Mouse (Mus musculus): ENCODE results near the gene Gm47283.
A peak's percentile ranks its signal among the peaks of the same experiment; 100 is the strongest.
"Not testable (repeated sequence)": the region's sequence is repeated elsewhere in the genome, so short reads cannot be mapped to it uniquely, and the experiment has no call there.

Gm47283 gene

DNA sequence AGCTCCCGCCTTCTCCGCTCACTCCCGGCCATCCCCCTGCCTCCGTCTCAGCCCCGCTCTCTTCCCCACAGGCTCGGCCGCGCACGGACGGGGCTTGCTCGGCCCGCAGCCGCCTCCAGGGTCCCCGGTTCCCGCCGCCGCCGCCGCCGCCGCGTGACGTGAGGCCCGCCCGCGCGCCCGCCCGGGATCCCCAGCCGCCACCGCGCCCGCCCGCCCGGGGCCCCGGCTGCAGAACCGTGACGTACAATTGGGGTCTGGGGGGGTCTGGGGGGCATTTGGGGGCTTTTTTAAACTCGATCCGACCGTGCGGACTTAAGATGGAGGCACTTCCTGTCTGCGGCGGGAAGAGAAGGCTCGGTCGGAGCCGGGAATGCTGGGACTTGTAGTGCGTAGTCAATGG, at the start of gene Gm47283:
Gene Gm47283, plus strand, starts transcription at position 301 of the 400 bp plus-strand sequence.
- not testable (repeated sequence) for DNase-seq (ENCODE audit: low spot score in 2 of 2)

DNA sequence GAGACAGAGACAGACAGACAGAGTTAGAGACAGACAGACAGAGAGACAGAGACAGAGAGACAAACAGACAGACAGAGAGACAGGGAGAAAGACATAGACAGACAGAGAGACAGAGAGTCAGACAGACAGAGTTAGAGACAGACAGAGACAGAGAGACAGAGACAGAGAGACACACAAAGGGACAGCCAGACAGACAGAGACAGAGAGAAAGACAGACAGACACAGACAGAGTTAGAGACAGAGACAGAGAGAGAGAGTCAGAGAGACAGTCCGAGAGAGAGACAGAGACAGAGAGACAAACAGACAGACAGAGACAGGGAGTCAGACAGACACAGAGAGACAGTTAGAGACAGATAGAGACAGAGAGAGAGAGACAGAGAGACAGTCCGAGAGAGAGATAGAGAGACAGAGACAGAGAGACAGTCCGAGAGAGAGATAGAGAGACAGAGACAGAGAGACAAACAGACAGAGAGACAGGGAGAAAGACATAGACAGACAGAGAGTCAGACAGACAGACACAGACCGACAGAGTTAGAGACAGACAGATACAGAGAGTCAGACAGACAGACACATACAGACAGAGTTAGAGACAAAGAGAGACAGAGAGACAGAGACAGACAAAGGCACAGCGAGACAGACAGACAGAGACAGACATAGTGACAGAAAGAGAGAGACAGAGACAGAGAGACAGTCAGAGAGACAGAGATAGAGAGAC, 49.2 kb upstream of the Gm47283 start:
- not testable (repeated sequence) for DNase-seq (ENCODE audit: low spot score in 2 of 2)

DNA sequence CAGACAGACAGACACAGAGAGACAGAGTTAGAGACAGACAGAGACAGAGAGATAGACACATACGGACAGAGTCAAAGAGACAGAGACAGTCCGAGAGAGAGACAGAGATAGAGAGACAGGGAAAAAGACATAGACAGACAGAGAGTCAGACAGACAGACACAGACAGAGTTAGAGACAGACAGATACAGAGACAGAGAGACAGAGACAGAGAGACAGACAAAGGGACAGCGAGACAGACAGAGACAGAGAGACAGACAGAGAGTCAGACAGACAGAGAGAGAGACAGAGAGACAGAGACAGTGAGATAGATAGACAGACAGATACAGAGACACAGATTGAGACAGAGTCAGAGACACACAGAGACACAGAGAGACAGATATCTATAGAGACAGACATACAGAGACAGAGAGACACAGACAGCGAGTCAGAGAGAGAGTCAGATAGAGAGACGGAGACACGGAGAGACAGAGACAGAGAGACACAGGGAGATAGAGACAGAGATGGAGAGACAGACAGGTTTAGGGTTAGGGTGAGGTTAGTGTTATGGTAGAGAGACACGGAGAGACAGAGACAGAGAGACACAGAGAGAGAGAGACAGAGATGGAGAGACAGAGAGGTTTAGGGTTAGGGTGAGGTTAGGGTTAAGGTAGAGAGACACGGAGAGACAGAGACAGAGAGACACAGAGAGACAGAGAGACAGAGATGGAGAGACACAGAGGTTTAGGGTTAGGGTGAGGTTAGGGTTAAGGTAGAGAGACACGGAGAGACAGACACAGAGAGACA, 48.1 kb upstream of the Gm47283 start:
- not testable (repeated sequence) for DNase-seq (ENCODE audit: low spot score in 2 of 2)

GRCm38 (mm10) chrY:90737606-90738430, 46.7 kb upstream of the Gm47283 start:
- DNase-seq (ENCODE audit: low spot score in 2 of 2) = no peak

DNA sequence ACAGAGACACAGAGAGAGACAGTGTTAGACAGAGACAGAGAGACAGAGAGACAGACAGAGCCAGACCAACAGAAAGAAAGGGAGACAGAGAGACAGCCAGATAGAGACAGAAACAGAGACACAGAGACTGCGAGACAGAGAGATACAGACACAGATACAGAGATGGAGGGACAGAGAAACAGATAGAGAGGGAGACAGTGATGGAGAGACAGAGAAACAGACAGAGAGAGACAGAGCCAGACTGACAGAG, 46.2 kb upstream of the Gm47283 start:
- no peak for DNase-seq (ENCODE audit: low spot score in 2 of 2)

DNA sequence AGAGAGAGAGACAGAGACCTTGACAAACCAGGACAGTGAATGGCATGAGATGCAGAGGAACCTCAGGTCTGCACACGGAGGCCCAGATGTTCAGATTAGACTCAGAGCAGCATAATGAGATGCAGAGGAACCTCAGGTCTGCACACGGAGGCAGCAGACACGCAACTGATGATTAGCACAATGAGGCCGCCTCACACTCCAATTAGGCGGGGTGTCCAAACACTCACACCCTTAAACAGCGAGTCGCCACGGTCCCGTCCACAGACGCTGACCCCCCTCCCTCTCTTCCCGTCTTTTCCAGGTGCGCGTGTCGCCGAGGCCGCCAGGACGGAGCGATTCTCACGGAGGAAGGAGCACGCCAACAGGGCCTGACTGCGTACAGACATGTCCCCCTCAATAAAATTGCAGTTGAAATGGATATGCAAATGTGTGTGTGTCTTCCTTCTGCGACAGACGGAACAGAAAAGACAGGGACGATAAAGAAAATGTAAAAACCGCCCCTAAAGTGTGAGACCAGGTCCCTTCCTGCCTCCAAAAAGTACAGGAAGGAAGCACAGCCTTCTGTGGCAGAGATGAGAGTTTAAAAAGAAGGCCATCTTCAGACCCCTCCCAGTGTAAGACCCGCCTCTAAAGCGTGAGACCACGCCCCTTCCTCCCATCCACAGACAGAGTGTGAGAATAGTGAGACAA, 45.6 kb upstream of the Gm47283 start:
- peak in 1 of 2 experiments; percentile 64 for DNase-seq (ENCODE audit: low spot score in 2 of 2)

DNA sequence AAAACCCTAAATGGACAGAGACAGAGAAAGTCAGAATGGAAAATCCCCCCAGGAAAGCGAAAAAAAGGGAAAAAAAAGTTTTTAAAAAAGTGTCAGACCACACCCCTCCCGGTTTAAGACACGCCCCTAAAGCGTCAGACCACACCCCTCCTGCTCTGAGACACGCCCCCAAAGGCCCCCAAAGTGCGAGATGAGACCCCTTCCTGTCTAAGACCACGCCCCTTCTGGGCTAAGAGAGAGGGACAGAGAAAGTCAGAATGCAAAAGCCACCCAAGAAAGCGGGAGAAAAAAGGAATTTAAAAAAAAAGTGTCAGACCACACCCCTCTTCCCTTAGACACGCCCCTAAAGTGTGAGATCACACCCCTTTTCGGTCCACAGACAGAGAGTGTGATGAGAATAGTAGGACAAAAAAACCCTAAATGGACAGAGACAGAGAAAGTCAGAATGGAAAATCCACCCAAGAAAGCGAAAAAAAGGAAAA, 45.0 kb upstream of the Gm47283 start:
- peak in 1 of 2 experiments; percentile 48 for DNase-seq (ENCODE audit: low spot score in 2 of 2)

DNA sequence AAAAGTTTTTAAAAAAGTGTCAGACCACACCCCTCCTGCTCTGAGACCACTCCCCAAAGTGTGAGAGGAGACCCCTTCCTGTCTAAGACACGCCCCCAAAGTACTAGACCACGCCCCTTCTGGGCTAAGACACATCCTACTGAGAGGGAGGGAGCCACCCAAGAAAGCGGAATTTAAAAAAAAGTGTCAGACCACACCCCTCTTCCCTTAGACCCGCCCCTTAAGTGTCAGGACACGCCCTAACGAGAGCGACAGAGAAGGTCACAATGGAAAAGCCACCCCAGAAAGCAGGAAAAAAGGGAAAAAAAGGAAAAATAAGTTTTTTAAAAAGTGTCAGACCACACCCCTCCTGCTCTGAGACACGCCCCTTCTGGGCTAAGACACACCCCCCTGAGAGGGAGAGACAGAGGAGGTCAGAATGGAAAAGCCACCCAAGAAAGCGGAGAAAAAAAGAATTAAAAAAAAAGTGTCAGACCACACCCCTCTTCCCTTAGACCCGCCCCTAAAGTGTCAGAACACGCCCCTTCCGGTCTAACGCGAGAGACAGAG, 44.5 kb upstream of the Gm47283 start:
- peak in 1 of 2 experiments; percentile 66 for DNase-seq (ENCODE audit: low spot score in 2 of 2)

DNA sequence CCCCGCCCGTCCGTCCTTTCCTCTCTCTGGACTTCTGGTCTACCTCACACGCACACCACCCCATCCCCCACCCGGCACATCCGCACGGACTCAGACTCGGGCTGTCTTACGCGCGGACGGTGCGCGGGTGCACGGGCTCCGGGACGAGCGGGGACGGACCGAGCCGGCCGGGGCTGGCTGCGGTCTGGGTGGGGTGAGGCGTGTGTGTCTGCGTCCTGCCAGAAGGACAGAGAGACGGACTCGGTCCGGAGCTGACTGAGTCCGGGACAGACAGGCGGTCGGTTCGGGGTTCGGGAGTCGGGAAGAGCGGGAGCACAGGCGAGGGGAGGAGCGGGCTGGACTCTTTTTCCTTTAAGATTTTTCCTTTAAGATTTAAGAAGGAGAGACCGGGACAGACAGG, 43.5 kb upstream of the Gm47283 start:
- not testable (repeated sequence) for DNase-seq (ENCODE audit: low spot score in 2 of 2)

DNA sequence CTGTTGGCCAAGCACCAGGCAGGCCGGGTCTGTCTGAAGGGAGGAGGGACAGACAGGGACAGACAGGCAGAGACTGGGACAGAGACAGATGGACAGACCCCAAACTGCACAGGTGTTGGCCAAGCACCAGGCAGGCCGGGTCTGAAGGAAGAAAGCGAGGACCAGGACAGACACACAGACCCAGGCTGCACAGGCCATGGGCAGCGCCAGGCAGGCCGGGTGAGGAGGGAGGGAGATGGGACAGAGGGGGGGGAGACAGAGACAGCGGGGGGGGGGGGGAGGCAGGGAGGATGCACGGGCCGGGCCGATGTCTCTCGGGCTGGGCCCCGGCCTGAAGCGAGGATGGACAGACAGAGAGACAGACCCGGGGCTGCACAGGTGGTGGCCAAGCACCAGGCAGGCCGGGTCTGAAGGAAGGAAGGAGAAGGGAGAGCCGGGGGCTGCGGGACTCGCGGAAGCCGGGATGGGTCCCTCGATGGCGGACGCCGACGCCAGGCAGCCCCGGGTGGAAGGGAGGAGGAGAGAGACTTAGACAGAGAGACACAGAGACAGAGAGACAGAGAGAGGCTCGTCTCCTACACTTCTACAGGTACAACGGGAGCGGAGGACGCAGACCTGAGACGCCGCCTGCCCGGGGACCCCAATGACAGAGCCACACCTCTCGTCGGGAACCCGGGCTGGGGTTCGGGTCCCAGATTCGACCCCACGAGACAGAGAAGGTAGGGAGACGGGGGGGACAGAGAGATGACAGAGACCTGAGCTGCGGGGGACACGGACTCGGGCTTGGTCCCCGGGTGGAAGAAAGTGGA, 42.9 kb upstream of the Gm47283 start:
- peak in 1 of 2 experiments; percentile 37 for DNase-seq (ENCODE audit: low spot score in 2 of 2)

DNA sequence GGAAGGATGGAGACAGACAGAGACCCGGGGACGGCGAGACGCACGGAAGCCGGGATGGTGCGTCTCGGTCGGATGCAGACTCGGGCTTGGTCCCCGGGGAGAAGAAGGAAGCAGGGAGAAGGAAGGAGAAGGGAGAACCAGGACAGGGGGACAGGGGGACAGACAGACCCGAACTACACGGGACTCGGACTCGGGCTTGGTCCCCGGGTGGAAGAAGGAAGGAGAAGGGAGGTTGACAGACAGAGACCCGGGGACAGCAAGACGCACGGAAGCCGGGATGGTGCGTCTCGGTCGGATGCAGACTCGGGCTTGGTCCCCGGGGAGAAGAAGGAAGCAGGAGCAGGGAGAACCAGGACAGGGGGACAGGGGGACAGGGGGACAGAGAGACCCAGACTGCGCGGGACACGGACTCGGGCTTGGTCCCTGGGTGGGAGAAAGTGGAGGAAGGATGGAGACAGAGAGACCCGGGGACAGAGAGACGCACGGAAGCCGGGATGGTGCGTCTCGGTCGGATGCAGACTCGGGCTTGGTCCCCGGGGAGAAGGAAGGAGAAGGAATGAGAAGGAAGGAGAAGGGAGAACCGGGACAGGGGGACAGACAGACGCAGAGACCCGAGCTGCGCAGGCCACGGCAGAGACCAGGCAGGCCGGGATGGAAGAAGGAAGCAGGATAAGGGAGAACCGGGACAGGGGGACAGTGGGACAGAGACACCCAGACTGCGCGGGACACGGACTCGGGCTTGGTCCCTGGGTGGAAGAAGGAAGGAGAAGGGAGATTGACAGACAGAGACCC, 42.1 kb upstream of the Gm47283 start:
- DNase-seq (ENCODE audit: low spot score in 2 of 2) = not testable (repeated sequence)

GRCm38 (mm10) chrY:90743053-90743810, 41.3 kb upstream of the Gm47283 start:
- DNase-seq (ENCODE audit: low spot score in 2 of 2) = not testable (repeated sequence)

- DNase-seq (ENCODE audit: low spot score in 2 of 2) = no peak
These were observed 40.7 kb upstream of the Gm47283 start for GRCm38 (mm10) chrY:90743811-90744220.

DNA sequence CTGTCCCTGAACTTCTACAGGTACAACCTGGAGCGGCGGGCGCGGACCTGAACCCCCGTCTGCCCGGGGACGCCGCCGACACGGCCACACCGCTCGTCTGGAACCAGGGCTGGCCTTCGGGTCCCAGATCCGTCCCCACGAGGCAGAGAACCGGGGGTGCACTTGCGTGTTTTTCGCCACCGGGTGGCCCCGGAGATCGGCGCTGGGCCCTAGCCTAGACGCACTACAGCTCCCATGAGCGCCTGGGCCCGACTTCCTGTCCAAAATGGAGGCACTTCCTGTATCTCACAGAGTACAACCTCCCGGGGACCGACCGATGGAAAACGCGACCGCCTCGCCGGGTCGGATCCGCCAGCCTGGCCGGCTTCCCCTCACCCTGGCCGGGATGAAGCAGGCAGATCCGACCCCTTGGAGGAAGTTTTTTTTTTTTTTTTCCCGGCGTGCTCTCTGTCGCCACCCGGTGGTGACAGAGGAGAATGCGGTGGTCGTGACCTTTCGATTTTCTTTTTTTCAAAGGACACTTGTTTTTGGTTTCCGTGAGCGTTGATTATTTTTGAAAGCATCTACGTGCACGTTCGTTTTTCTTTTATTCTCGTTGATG, 40.1 kb upstream of the Gm47283 start:
- peak; percentile 95 to 96 for DNase-seq (ENCODE audit: low spot score in 2 of 2)

DNA sequence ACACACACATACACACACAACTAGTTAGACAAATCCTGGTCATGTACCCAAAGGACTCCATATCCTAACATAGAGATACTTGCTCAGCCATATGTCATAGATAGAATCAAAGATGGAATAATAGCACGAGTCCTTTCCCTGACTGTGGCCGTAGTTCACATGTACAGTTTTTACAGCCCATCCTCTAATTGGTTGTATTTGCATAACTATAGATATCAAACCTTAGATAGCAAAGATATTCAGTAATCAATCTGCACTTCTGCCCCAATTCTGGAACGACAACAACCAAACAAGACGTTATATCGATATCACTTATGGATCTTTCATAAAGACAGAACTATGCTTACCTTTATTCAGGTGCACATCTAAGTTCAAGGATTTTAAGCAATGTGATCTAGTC, 39.3 kb upstream of the Gm47283 start:
- not testable (repeated sequence) for DNase-seq (ENCODE audit: low spot score in 2 of 2)

DNA sequence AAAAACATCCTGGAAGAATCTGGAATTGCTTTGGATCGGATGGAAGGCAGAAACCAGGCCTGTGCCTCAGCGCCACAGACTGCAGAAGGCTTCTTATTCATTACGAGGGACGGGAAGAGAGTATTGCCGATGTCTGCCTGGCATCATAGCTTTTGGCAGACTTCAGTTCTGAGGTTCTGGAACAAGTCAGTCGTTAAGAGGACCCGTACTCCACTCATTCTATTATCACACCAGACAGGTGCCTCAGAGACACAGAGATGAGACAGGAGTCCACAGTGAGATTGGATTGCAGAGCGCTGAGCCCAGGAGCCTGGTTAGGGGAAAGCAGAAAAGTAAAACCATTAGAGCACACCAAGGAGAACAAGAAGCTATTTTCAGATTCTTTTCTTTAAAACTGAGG, 29.8 kb upstream of the Gm47283 start, which contains the start of gene Gm21860:
Gene Gm21860, minus strand, starts transcription at position 101 of the 400 bp plus-strand sequence.
- DNase-seq (ENCODE audit: low spot score in 2 of 2) = not testable (repeated sequence)

DNA sequence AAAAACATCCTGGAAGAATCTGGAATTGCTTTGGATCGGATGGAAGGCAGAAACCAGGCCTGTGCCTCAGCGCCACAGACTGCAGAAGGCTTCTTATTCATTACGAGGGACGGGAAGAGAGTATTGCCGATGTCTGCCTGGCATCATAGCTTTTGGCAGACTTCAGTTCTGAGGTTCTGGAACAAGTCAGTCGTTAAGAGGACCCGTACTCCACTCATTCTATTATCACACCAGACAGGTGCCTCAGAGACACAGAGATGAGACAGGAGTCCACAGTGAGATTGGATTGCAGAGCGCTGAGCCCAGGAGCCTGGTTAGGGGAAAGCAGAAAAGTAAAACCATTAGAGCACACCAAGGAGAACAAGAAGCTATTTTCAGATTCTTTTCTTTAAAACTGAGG, 54.5 kb downstream of the Gm47283 start, which contains the start of gene Gm21748:
Gene Gm21748, minus strand, starts transcription at position 101 of the 400 bp plus-strand sequence.
- not testable (repeated sequence) for DNase-seq (ENCODE audit: low spot score in 2 of 2)

Measured in urinary bladder, adult 18-20 months (tissue).